Mouse (Mus musculus) megakaryocyte, embryonic 14.5 days (primary cell): ENCODE data around the gene Sik3.

Source experiments
- FLI1 ChIP-seq: IDR thresholded peaks from 2 replicates; pipeline ENCODE4 v1.6.1; 2012; ENCODE audit warnings: low read length, inconsistent platforms, mixed read lengths
- GATA1 ChIP-seq: IDR thresholded peaks from 3 replicates; pipeline ENCODE4 v1.6.1; 2012; ENCODE audit warnings: mixed read lengths, low read length, inconsistent platforms, borderline replicate concordance

DNA sequence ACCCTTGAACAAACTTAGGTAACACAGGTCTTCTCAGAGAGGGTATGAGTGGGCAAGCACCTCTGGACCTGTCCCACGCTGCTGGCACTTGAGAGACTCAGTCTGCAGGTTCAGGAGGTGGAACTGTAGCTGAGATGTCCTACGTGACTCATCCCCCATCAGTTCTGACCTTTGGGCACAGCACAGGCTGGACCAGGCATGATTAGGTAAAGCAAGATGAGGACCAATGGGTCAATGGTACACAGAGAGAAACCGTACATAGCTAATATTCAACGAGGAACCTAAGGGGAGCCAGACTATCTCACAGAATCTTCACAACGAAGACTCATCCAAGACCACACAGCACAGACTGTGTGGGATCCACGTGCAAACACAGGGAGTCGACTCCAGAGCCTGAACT lies 226.2 kb downstream of the Sik3 start:
- TF ChIP-seq GATA1 (no peak), FLI1 (no peak)
